Mouse (Mus musculus) thymus, postnatal 10 days (tissue): ENCODE results near the gene Tex2.
"Not testable (repeated sequence)": the region's sequence is repeated elsewhere in the genome, so short reads cannot be mapped to it uniquely, and the experiment has no call there.

Source experiments
- DNase-seq, 2 experiments: peaks; one replicate each; pipeline ENCODE4 v3.0.0; 2021; ENCODE audit warnings: low spot score in 2 of 2

Gene Tex2

DNA sequence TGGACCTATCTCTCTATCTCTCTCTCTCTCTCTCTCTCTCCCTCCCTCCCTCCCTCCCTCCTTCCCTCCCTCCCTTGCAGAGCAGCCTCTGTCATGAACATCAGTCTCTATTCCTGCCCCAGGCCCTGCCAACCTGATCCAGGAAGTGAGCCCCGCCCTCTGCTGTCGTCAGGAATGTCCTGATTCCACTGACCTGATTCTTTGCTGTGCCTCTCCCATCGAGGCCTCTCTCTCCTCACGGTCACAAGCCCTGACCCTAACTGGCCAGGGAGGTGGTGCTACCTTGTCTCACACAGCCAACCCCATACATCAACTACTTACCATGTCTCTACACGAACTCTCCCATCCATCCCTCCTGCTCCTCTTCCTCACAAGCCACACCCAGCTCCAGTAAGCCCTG lies 33.3 kb downstream of the Tex2 start:
- DNase-seq: no peak

DNA sequence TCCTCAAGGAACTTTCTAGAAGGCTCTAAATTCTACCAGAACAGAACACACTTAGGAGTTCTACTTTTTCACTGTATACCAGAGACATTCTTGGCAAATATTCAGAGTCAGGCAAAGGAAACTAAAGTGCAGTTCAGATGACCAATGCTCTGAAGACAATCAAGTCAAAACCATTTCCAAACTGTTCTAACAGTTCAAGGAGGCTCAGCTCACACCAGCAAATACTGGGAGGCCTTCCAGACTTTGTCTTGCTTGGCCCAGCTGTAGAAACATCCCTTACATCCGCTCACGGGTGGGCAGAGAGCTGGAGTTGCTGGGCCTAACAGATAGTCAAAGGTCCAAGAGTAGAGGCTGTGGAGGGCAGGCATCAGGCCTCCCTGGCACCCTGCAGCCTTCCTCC lies 34.1 kb downstream of the Tex2 start:
- DNase-seq: no peak

DNA sequence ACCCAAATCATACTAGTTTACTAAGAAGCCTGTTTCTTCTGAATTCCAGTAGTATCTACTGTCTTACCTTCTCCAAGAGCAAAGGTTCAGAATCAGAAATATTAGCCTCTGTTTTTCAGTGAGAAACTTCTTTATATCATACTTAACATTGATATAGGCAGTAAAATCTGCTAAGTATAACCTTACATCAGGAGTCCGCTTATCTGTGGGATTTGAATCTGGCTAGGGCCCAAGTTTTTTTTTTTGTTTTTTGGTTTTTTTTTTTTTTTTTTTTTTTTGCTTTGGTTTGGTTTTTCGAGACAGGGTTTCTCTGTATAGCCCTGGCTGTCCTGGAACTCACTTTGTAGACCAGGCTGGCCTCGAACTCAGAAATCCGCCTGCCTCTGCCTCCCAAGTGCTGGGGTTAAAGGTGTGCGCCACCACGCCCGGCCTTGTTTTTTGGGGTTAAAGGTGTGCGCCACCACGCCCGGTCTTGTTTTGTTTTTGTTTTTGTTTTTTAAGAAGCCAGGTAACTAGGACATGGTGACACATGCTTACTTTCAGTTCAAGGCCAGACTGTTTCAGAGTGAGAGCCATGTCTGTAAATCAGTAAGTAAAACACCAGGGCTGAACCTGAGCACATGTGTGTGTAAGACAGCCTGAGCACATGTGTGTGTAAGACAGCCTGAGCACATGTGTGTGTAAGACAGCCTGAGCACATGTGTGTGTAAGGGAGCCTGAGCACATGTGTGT lies 35.4 kb downstream of the Tex2 start:
- not testable (repeated sequence) for DNase-seq

DNA sequence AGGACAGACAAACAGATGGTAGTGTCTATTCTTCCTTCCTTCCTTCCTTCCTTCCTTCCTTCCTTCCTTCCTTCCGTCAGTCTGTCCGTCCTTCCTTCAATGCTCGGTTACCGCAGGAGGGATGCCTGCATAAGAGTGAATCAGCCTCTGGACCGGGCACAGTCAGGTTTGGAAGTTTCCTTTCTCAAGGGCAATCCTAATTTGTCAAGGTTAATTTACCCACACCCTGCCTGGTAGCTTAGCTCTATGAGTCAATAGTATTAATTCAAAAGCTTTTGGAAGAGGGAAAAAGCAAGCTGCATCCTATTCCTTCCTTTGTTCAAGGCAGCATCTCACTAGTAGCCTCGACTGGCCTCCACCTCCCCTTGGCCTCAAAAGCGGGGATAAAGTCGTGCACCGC lies 38.8 kb downstream of the Tex2 start:
- DNase-seq: no peak

DNA sequence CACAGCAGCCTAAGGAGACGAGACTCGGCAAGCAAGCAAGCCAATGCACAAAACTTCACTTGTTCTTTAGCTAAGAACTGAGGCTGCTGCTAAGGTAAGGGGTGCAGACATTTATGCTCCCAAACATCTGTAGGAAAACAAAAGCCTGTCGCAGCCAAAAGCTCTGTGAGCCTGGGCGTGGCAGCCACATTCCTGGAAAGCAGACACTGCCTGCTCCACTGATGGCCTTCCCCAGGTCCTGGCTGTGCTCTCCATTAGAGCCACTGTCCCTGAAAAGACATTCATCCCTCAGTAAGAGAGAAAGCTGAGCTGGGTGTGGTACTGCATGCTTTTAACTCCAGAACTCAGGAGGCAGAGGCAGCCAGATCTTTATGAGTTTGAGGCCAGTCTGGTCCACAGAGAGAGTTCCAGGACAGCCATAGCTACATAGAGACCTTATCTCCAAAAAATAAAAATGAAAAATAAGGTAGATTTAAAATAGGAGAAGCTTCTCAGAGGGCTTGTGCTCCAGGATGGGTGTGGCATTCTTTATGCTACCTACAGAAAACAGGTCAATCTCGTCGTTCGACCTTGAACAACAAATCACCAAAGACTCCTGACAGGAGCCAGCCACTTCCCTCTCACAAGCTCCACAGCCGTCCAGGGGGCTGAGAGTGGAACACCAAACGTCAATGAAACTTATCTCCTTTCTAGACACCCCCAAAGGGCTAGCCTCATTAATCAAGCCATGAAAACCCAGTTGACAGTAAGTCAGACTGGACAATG lies 39.6 kb downstream of the Tex2 start:
- no peak for DNase-seq

DNA sequence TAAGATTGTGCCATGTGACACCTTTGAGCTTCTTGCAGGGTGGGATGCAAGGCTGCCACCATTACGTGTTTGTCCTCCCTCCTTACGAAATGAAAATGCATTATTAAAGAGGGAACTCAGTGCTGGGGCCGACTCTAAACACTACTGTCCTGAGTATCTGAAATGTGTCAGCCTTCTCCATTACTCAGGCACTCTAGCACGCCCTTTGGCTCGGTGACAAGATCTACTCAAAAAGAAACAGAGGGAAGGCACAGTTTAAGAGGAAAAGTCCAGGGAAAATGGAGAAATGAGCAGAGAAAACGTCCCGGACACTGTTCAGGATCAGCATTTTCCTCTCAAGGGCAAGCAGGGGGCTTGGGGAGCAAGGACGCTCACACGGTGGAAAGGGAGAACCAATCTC lies 40.3 kb downstream of the Tex2 start:
- no peak for DNase-seq

DNA sequence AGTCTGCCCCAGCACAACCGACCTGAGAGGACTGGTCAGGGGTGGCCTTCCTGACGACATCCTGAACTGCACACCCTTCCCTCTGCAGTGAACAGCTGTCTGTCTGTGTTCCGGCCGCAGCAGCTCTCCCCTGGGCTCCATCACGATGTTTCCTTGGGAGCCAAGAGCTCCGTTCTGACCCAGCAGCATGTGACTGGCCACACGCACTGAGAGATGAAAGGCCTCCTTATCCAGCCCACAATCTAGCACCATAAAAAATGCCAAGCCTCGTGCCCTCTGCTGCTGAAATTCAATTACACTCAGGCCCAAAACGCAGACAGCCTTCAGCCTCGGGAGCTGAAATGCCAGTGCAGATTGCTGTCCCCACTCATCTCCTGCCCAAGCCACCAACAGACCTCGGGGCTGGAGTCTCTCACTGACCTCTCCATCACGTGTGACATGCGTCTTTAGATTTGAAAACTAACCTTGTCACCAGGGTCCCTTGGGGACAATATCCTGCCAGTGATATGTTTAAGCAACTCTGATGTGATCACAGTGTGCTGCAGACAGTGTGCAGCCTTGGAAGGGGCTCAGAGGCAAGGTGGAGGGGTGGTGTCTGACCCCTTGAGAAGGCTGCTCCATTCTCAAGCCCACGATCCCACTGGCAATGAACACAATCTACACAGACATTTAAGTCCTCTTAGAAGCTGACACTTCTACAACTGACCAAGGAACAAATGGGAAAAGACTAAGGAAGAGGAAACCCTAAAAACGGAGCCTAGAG lies 41.0 kb downstream of the Tex2 start:
- no peak for DNase-seq

DNA sequence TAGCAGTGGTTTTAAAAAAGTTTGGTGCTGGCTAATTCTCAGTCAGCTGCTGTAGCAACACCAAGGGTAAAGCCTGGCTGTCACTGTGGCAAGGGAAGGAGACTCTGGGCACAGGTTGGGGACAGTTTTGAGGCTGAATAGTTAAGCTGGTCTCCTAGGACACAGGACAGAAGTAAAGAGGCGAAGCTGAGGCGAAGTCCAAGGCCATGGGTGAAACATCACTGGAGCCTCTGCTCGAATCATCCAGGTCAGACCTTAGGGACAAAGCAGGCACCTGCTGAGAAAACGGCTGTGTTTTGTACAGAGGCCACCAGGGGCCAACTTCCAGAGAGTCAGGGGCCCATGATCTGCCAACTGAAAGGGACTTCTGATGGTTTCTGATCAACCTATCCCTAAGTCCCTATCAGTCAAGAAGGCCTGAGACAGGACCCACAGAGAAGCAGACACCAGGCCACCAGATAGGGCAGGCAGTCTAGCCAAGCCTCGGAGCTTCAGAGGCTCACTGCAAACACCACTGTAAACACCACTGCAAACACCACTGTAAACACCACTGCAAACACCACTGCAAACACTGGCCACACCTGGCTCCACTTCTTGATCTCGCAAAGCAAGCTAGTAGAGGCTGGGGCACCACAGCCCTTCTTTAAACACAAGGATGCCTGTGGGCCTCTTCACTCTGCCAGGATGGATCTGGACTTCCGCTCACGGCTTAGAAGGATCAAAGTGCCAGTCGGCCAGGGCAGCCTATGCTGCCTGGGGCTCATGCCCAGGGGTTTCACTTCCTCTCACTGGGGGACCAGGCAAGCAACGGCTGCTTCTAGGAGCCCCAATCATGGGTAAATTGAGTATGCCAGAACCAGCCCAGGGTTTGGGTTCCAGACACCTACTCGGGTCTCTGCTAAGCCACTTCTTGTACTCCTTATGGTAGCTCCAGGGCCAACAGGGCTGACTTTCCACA lies 41.9 kb downstream of the Tex2 start:
- DNase-seq: no peak

DNA sequence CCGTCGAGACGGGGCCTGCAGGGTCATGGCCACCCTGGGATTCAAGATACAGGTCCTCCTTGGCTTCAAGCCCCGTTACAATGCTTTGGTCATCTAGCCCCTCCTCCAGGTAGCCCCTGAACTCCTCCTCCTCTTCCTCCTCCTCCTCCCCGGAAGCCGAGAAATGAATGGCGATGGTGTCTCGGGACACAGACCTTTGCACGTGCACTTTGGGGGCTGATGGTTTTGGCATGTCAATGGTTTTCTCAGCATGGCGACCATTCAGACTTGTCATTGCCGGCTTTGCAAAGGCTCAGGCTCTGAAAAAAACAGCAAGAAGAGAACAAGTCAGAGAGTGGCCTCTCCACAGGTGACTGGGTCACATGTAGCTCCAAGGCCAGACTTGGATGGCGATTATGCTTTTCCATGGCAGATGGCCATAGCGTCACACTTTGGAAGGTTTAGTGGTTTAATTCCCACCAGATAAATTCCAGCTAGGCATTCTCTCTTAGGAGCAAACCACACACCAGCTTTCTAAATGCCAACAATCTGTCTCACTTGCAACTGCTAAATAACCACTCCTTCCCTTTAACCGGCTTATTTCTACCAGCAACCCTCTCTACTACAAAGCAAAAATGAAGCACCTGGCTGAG lies 44.8 kb downstream of the Tex2 start:
- no peak for DNase-seq

DNA sequence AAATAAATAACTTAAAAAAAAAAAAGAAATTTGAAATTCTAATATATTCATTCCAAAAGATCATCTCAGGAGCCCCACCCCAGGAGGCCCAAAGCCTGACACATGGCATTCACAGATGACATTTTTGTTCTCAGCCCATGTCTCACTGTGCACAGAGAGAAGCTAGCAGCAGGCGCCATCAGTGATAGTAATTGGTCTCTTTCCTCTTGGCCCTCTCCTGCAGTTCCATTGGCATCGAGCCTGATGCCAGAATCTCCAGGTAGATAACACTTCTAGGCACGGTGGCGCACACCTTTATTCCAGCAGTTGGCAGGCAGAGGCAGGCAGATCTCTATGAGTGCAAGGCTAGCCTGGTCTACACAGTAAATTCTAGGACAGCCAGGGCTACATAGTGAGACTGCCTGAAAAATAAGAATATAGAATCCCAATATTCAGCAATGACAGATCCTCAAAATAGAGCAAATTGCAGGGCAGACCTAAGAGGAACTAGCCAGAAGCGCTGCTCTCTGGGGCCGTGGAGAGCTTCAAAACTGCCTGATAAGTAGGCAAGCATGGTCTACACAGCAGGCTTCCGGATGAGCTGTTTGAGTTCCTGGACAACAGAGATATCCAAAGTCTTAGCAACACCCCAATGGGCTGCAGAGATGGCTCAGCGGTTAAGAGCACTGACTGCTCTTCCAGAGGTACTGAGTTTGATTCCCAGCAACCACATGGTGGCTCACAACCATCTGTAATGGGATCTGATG lies 47.0 kb downstream of the Tex2 start:
- no peak for DNase-seq

DNA sequence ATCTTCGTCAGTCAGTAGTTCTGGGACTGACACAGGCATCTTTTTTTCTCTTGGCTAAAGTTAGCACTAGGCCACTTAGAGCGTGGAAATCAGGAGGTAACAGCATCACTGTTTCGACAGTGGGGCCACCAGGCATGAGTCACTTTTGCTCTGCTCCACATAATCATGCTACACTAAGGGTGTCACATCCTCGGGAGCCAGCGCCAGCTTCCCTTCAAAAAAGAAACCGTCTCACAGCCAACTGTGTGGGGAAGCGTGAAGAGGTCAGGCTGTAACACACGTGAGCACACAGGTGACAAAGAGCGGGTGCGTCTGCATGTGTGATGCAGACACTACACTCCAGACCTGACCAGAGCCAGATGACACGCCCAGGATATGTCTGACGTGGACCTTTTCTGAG lies 49.0 kb downstream of the Tex2 start:
- no peak for DNase-seq

DNA sequence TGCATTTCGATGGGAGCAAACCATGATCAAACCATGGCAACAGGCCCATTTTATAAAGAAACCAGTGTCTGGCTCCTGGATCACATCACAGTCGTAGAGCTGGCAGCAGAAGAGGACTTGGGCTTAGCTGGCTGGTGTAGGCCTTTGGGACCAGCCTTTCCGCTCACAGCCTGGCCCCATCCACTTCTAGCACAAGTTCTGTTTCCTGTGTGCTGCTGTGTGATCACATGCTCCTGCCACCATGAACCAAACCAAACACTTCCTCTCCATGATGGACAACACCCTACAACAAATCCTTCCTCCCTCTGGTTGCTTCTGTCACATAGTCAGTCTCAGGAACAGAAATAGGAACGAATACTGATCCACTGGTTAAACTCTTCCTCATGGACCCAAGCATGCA lies 50.5 kb downstream of the Tex2 start:
- no peak for DNase-seq

DNA sequence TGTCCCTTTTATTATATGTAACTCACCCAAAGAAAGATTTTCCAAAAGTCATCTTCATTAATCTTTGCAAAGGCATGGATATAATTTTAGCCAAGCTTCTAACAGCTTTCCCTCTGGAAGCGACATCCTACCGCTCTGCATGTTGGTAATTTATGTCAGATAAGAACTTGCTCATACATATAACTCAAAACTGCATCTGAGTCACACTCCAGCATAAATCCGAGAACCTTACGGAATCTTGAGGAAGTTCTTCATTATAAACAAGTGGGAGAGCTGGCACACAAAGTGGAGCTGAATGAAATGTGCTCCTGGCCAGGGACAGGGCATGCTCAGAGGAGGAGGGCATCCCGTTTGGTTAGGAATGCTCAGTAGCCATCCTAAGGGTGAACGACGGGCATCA lies 53.5 kb downstream of the Tex2 start:
- DNase-seq: no peak

DNA sequence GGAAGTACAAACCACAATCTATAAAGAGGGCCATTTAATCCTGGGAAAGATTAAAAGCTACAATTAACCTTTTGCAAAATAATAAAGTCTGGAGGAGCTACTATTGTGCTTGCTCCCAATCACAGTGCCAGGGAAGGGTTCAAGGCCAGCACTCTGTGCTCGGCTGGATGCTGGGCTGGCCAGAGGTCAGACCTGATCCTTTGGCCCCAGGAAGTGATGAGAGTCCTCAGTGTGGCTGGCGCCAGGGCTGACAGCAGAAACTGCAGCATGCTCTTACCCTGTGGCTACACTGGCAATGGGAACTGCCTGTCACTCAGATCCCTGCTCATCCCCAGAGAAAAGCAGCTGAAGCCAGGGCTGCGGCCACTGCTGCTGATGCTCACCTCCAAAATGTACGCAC lies 55.2 kb downstream of the Tex2 start:
- DNase-seq: no peak

DNA sequence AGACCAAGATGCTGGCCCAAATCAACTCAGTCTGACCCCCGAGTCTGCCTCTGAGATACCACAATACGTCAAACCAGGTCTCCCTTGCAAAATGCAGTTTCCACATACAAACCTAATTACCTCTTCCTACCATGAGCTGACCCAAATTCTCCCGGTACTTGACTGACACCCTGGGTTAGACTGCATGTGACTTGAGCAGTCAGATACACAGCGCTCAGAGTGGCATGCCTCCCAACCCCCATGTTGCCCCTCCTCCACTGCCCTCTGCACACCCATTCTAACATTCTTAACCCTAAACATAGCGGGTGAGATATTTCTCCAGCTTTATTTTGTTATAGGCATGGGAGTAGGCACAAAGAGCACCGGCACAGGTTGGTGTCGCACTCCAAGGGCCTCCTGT lies 55.8 kb downstream of the Tex2 start:
- DNase-seq: no peak

DNA sequence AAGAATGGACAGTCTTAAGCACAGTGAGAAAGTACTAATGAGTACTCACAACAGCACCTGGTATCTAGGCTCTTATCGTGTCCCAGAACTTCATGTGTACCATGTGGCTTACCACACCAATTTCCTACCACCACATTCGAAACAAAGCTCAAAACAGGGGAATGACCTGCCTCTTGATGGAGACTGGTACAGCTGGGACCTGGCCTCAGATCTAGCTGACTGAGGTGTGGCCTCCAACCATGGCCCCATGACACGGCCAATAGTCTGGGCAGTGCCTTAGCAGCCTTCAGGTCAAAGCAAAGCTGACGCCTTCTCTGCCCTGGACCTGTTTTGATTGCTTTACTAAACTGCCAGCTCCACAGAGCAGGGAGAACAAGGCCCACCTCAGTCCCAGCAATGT lies 56.5 kb downstream of the Tex2 start:
- DNase-seq: no peak

DNA sequence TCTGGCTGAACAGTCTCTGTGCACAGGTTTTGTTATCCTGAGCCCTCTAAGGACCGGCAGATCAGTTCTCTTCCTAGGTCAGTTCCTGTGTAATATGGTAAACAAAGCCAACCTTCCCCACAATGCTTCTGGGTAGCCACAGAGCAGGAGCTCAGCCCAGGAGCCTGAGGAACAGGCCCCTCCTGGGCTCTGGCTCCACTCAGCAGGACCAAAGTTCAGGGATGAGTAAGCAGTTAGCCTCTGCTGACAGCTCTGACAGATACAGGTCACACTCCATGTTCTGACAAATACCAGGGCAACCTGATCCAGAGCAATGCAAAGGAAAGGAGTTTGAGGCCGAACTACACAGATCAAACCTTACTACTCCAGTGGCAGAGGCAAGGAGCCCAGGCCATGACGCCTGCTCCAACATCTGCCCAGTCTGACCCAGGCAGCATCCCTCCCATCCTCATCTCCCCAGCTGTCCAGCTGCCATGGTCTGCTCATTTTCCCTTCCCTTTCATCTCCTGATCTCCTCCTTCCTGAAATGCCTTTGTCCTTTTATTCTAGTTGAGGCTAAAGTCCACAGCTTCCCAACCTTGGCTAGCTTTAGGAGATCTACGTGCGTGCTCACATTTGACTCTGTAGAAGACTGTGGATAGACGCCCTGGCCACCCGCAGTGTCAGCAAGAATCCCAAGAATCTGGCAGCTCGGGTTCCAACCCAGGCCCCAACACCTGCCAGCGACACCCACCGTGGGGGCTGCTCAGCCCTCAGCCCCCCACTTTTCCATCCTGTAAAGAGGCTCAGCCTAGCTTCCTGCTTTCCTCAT lies 57.2 kb downstream of the Tex2 start:
- no peak for DNase-seq

DNA sequence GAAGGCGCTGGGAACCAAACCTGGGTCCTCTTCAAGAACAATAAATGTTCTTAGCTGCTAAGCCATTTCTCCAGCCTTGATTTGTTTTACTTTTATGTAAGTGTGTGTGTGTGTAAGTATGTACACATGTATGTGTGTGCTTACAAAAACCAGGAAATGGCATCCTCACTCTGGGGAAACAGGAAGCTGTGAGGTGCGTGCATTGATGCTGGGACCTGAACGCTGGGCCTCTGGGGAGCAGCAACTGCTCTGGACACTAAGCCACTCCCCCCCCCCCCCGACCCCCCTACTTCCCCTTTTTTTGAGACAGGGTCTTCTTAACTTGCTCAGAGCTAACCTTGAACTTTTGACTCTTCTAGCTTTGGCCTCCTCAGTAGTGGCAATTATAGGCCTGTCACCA lies 62.8 kb downstream of the Tex2 start:
- no peak for DNase-seq

DNA sequence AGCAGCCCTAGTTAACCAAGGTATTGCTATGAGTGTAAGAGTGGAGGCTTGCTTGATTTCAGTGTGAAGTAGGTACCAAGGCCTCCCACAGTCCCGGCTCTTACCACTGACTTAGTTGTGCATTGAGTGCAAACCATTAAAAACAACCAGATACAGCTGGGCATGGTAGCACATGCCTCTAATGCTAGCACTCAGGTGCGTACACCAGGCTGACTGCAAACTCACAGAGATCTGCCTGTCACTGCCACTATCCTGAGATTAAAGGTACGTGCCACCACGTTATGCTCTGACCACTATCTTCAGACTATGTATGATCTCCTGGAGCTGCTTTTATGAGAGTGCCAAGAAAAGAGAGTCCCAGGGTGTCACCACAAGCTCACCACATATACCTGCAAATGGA lies 67.1 kb downstream of the Tex2 start:
- DNase-seq: no peak

DNA sequence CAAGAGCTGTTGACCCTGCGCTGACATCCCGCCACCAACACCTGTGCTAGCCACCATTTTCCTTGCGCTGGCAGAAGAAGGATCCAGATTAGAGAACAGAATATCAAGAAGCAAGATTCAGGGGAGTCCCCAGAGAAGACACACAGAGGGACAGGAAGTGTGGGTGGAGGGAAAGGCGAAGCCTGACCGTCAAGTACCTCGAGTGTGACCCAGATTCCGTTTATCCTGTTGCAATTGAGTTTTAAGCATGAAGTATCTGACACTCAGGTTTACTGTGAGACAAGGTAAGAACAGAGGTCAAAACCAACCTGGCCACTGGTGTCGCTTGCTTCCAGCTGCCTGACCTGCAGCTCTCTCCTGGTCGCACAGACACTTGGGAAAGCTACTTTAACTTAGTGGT lies 68.3 kb downstream of the Tex2 start:
- peak; percentile 40 for DNase-seq
